Mouse (Mus musculus) liver, embryonic 15.5 days (tissue): Measurements from ENCODE around the gene Nell2. TPM values are rescaled to one million over a fixed set of nuclear protein-coding genes. Genes with fewer than 3 reads are reported as not detected.

Experiments used
- ATAC-seq: fragments of 200-750 bp; cut with Nextera tagmentation; 2 replicates; pipeline ENCODE4 v1.8.0; 2017; ENCODE audit warnings: moderate number of reproducible peaks, mild to moderate bottlenecking, moderate library complexity; ENCODE audit not compliant: insufficient read depth
- H3K27ac ChIP-seq: fragments of 300-500 bp; sonication (generic); replicated peaks from 2 replicates; pipeline ENCODE4 v1.5.1; 2015; ENCODE audit warnings: mild to moderate bottlenecking, inconsistent platforms
- H3K27me3 ChIP-seq: fragments of 300-500 bp; sonication (generic); 2 replicates; pipeline ENCODE4 v1.6.1; 2015; ENCODE audit warnings: mild to moderate bottlenecking, inconsistent platforms
- H3K36me3 ChIP-seq: fragments of 300-500 bp; sonication (generic); replicated peaks from 2 replicates; pipeline ENCODE4 v1.6.1; 2015; ENCODE audit warnings: moderate library complexity, mild to moderate bottlenecking, inconsistent platforms
- H3K4me1 ChIP-seq: fragments of 300-500 bp; sonication (generic); replicated peaks from 2 replicates; pipeline ENCODE4 v1.6.1; 2015; ENCODE audit warnings: inconsistent platforms
- H3K4me2 ChIP-seq: fragments of 300-500 bp; sonication (generic); 2 replicates; pipeline ENCODE4 v1.6.1; 2015; ENCODE audit warnings: moderate library complexity, mild to moderate bottlenecking, inconsistent platforms
- H3K4me3 ChIP-seq: fragments of 300-500 bp; sonication (generic); replicated peaks from 2 replicates; pipeline ENCODE4 v1.5.1; 2015; ENCODE audit warnings: mild to moderate bottlenecking, inconsistent platforms
- H3K9ac ChIP-seq: fragments of 300-500 bp; sonication (generic); 2 replicates; pipeline ENCODE4 v1.6.1; 2015; ENCODE audit warnings: moderate library complexity, mild to moderate bottlenecking, inconsistent platforms
- H3K9me3 ChIP-seq: fragments of 300-500 bp; sonication (generic); replicated peaks from 2 replicates; pipeline ENCODE4 v1.6.1; 2016; ENCODE audit warnings: inconsistent platforms
- WGBS: fragments of 180-500 bp; shearing (Covaris S2); methylation state at CpG from one replicate; pipeline ENCODE4 v1.1.7; 2015; ENCODE audit warnings: mixed read lengths; ENCODE audit not compliant: insufficient replicate concordance; 5-methylcytosine and 5-hydroxymethylcytosine counted together
- polyA plus RNA-seq: library from polyadenylated mRNA; unstranded; fragments of >200 nt; fragmentation: Nextera tagmentation; extraction: Ambion mirVana; gene quantifications from 2 replicates; pipeline ENCODE4 v1.2.1, GENCODE M21; 2015

Nell2 gene
- polyA plus RNA-seq, 1 experiment from 2014 or later, result 0.36 TPM

DNA sequence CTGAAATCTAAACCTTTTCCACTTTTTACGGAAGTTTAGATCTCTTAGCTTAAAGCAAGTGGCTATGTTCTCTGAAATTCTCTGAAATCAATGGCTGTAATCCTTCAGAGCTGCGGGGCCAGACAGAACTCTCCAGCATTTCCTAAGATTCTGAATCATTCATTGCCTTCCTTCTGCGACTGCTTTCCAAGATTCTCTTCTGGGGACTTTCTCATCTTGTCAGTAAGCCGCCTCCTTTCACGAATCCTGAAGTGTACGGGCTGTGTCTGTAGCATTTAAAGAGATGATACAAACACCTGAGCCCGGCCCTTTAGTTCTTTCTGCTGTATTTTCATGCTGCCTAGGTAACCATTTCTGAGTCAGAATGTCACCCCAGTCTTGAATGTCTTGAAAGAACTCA, 428.2 kb downstream of the Nell2 start:
- no peak overlapping the region for H3K4me2 ChIP-seq
- H3K36me3 ChIP-seq, result no peaks in the 10 kb centered on the region
- 61% methylated on average over 7 of the region's 7 CpGs for WGBS
- no peak overlapping the region for H3K27ac ChIP-seq
- ATAC-seq, result no peak
- H3K9ac ChIP-seq, result no peak overlapping the region
- H3K4me3 ChIP-seq, result no peak overlapping the region
- no peaks in the 10 kb centered on the region for H3K27me3 ChIP-seq
- H3K9me3 ChIP-seq, result no peaks in the 10 kb centered on the region; the same call in 1 of the 2 replicates
- H3K4me1 ChIP-seq, result no peaks in the 10 kb centered on the region

DNA sequence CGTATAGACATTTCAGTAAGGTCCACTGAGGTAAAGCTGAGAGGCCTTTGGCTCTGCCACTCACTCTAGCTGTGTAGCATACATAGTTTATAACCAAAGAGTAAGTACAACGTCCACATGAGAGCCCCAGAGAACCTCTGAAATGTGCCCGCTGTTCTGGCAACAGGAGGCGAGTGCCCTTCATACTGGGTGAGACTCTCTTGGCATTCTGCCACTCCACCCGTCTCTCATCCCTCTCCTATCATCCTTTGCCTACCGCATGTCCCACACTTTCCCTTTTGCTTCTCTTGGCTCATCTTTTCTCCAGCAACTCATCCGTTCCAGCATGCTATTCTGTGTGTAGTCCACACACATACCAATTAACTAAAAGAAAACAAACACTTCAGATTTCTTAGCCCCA, 442.4 kb downstream of the Nell2 start:
- Histone ChIP-seq H3K27me3 (no peaks in the 10 kb centered on the region), H3K9ac (no peak overlapping the region), H3K36me3 (no peaks in the 10 kb centered on the region), H3K4me2 (no peak overlapping the region), H3K4me1 (no peaks in the 10 kb centered on the region), H3K27ac (no peak overlapping the region), H3K4me3 (no peak overlapping the region), H3K9me3 (no peaks in the 10 kb centered on the region)
- 53% methylated on average over 7 of the region's 7 CpGs for WGBS
- no peak for ATAC-seq

DNA sequence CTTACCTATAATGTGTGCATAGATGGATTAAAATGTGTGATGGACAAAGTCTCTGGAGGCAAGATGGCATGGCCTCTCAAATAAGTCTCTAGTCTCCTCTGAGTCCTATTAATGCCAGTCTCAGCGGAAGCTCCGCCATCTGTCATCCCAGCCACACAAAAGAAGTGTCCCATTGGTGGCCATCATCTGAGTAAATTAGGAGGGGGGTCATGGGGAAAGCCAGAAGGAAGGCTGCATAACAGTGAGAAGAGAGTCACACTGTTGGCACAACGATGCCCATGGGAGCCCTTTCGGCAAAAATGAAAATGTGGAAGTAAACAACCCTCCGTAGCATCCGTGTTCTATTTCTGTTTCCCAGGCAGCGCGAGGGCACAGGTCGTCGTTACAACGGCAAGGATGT, 446.7 kb downstream of the Nell2 start:
- no peaks in the 10 kb centered on the region for H3K4me1 ChIP-seq
- 84% methylated on average over 11 of the region's 11 CpGs for WGBS
- no peak for ATAC-seq
- H3K27ac ChIP-seq, result no peak overlapping the region
- H3K9ac ChIP-seq, result no peak overlapping the region
- H3K9me3 ChIP-seq, result no peaks in the 10 kb centered on the region
- H3K36me3 ChIP-seq, result no peaks in the 10 kb centered on the region
- H3K27me3 ChIP-seq, result no peaks in the 10 kb centered on the region
- H3K4me3 ChIP-seq, result no peak overlapping the region
- H3K4me2 ChIP-seq, result no peak overlapping the region

DNA sequence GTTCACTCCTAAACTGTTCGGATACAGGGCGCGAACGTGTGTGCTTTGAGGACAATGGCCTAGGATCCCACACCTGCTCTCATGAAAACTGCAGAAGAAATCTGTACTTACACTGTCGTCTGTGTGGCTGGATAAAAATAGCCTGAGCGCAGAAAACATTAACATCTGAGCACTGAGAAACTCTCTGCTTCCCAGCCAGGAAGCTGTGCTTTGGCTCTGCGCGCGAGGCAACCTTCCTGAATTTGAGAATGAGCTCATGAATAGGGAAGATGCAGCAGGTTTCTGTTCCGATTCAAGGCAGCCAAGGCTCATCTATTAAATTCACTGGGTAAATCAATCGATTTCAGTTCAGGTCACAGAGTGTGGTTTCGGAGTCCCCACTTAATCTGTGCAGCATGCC, 453.0 kb downstream of the Nell2 start:
- no peak for ATAC-seq
- H3K4me3 ChIP-seq, result no peak overlapping the region
- WGBS, result 75% methylated on average over 12 of the region's 12 CpGs
- H3K9ac ChIP-seq, result no peak overlapping the region
- H3K27ac ChIP-seq, result no peak overlapping the region
- no peak overlapping the region for H3K4me2 ChIP-seq
- H3K9me3 ChIP-seq, result no peaks in the 10 kb centered on the region
- H3K4me1 ChIP-seq, result no peaks in the 10 kb centered on the region
- no peaks in the 10 kb centered on the region for H3K36me3 ChIP-seq
- no peaks in the 10 kb centered on the region for H3K27me3 ChIP-seq

GRCm38 (mm10) chr15:95070881-95071280, 457.5 kb downstream of the Nell2 start:
- Histone ChIP-seq H3K4me1 (no peaks in the 10 kb centered on the region), H3K27me3 (no peaks in the 10 kb centered on the region), H3K4me3 (no peak overlapping the region), H3K4me2 (no peak overlapping the region), H3K27ac (no peak overlapping the region), H3K9me3 (no peaks in the 10 kb centered on the region), H3K9ac (no peak overlapping the region), H3K36me3 (no peaks in the 10 kb centered on the region)
- no peak for ATAC-seq
- 65% methylated on average over 7 of the region's 7 CpGs for WGBS

DNA sequence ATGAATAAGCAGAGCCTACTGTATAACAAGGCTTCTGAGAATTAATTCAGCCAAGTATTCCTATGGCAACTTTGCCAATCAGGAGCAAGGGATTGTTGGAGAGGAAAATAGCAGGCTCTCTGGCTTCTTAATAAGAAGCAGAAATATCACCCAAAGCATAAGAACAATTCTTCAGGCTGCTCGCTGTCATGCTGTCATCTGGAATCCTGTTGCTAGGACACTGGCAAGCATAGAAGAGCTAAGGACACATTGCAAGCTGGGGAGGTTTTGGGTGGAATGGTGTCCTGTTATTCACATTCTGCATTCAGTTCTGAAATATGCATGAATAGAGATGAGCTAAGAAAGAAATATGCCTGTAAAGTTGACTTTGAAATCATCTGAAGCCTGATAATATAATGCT, 459.6 kb downstream of the Nell2 start:
- no peak for ATAC-seq
- H3K27ac ChIP-seq, result no peak overlapping the region
- no peaks in the 10 kb centered on the region for H3K27me3 ChIP-seq
- H3K9ac ChIP-seq, result no peak overlapping the region
- no peak overlapping the region for H3K4me2 ChIP-seq
- H3K9me3 ChIP-seq, result no peaks in the 10 kb centered on the region
- no peak overlapping the region for H3K4me3 ChIP-seq
- H3K4me1 ChIP-seq, result no peaks in the 10 kb centered on the region
- WGBS, result 46% methylated on average over 1 of the region's 1 CpGs
- H3K36me3 ChIP-seq, result no peaks in the 10 kb centered on the region

DNA sequence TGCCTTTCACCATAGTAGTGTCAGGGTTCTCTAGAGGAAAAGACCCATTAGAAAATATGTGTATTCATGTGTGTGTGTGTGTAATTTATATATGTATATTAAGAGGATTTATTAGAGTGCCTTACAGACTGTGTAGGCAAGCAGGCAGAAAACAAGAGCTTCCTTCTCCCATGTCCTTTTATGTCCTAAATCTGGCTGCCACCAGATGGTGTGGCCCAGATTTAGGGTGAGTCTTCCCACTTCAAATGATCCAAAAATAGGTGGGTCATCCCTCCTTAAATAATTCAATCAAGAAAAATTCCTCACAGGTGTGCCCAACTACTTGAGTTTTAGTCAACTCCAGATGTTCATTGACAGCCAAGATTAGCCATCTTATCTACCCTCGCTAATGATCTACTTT, 460.3 kb downstream of the Nell2 start:
- Histone ChIP-seq H3K9me3 (no peaks in the 10 kb centered on the region), H3K4me2 (no peak overlapping the region), H3K27me3 (no peaks in the 10 kb centered on the region), H3K27ac (no peak overlapping the region), H3K4me1 (no peaks in the 10 kb centered on the region), H3K36me3 (no peaks in the 10 kb centered on the region), H3K4me3 (no peak overlapping the region), H3K9ac (no peak overlapping the region)
- WGBS, result 55% methylated on average over 1 of the region's 1 CpGs
- no peak for ATAC-seq

DNA sequence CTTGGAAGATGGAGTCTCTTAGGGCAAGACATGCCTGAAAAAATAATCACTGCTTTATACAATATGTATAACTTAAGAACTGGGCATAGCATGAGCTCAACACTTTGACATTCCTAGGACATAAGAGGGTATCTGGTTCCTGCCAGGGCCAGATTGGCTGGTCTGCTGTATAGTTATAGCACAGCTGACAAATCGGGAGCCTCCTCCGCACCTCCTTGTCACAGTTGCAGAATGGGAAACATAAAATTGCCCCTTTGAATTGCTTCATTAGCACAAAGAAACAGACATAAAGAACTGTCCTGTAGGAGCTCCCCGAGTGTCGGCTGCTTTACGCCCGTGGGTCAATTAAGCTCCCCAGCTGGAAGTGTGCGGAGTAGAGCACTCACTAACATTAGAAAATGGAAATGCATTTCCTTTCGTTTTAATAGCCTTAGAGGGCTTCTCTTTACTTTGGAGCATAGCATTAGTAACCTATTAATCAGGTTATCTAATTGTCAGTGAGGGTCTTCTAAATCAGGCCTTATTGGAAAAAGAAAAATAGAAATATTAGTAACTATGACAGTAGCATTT, 473.2 kb downstream of the Nell2 start:
- Histone ChIP-seq H3K27ac (no peak overlapping the region), H3K27me3 (no peaks in the 10 kb centered on the region), H3K36me3 (no peaks in the 10 kb centered on the region), H3K4me1 (no peaks in the 10 kb centered on the region), H3K4me3 (no peak overlapping the region), H3K4me2 (no peak overlapping the region), H3K9ac (no peak overlapping the region), H3K9me3 (no peaks in the 10 kb centered on the region)
- 67% methylated on average over 8 of the region's 8 CpGs for WGBS
- no peak for ATAC-seq

- no peak overlapping the region for H3K4me3 ChIP-seq
- H3K4me1 ChIP-seq, result no peaks in the 10 kb centered on the region
- no peak for ATAC-seq
Measured at GRCm38 (mm10) chr15:95049171-95049729, 479.1 kb downstream of the Nell2 start.

GRCm38 (mm10) chr15:95047486-95047885, 480.9 kb downstream of the Nell2 start:
- Histone ChIP-seq H3K27ac (no peak overlapping the region), H3K27me3 (no peaks in the 10 kb centered on the region), H3K36me3 (no peaks in the 10 kb centered on the region), H3K4me1 (no peaks in the 10 kb centered on the region), H3K9ac (no peak overlapping the region), H3K4me2 (no peak overlapping the region), H3K4me3 (no peak overlapping the region), H3K9me3 (no peaks in the 10 kb centered on the region)
- no peak for ATAC-seq
- 73% methylated on average over 2 of the region's 2 CpGs for WGBS

More at GRCm38 (mm10) chr15:95049171-95049729, 479.1 kb downstream of the Nell2 start:
- Histone ChIP-seq H3K4me2 (no peak overlapping the region), H3K27ac (no peak overlapping the region), H3K36me3 (no peaks in the 10 kb centered on the region), H3K27me3 (no peaks in the 10 kb centered on the region), H3K9ac (no peak overlapping the region), H3K9me3 (no peaks in the 10 kb centered on the region)
- WGBS, result 49% methylated on average over 6 of the region's 6 CpGs

DNA sequence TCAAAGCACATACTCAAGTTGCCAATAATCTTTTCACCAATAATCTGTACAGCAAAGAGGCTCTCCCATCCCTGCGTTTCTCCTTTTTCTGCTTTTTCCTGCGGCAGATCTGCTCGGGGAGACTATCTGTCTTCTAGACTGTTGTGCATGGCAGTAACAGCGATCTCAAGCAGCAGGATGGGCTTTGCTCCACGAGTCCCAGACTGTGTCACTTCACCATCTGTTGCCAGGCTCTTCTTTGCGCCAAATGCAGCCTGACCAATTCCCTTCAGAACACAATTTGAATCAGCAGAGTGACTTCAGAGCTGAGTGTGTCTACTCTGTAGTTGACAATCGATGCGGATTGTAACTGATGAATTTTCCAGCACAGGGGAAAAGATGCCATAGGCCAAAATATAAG, 484.3 kb downstream of the Nell2 start:
- H3K36me3 ChIP-seq, result no peaks in the 10 kb centered on the region
- no peak overlapping the region for H3K27ac ChIP-seq
- H3K4me2 ChIP-seq, result no peak overlapping the region
- no peak overlapping the region for H3K9ac ChIP-seq
- no peaks in the 10 kb centered on the region for H3K27me3 ChIP-seq
- no peaks in the 10 kb centered on the region for H3K4me1 ChIP-seq
- ATAC-seq, result no peak
- no peaks in the 10 kb centered on the region for H3K9me3 ChIP-seq
- WGBS, result 59% methylated on average over 8 of the region's 8 CpGs
- no peak overlapping the region for H3K4me3 ChIP-seq

- Histone ChIP-seq H3K27me3 (no peaks in the 10 kb centered on the region), H3K36me3 (no peaks in the 10 kb centered on the region), H3K4me3 (no peak overlapping the region), H3K9ac (no peak overlapping the region), H3K27ac (no peak overlapping the region), H3K4me2 (no peak overlapping the region), H3K9me3 (no peaks in the 10 kb centered on the region), H3K4me1 (no peaks in the 10 kb centered on the region)
- no peak for ATAC-seq
- 57% methylated on average over 9 of the region's 9 CpGs for WGBS
Measured at GRCm38 (mm10) chr15:95042437-95042836, 485.9 kb downstream of the Nell2 start.
